Mouse (Mus musculus): ENCODE data around the gene T. TPM values are rescaled to one million over a fixed set of nuclear protein-coding genes. Genes with fewer than 3 reads are reported as not detected.
A peak's percentile ranks its signal among the peaks of the same experiment; 100 is the strongest.

The T gene
- total RNA-seq, 2 experiments from 2014 or later, result not detected

GRCm38 (mm10) chr17:8429896-8430295, 4.3 kb upstream of the T start:
- ATAC-seq (replicated peaks; ENCODE audit: low FRiP score, low TSS enrichment, poor library complexity, severe bottlenecking), result no peak

GRCm38 (mm10) chr17:8432179-8432800, 1.9 kb upstream of the T start:
- no peak for ATAC-seq (replicated peaks; ENCODE audit: low FRiP score, low TSS enrichment, poor library complexity, severe bottlenecking)

- ATAC-seq (replicated peaks; ENCODE audit: low FRiP score, low TSS enrichment, poor library complexity, severe bottlenecking), result no peak
Measured at GRCm38 (mm10) chr17:8433121-8433977, 874 bp upstream of the T start.

GRCm38 (mm10) chr17:8436184-8436583, 2.0 kb downstream of the T start:
- peak; percentile 49 for ATAC-seq (replicated peaks; ENCODE audit: low FRiP score, low TSS enrichment, poor library complexity, severe bottlenecking)

GRCm38 (mm10) chr17:8444062-8444461, 9.8 kb downstream of the T start:
- no peak for ATAC-seq (replicated peaks; ENCODE audit: low FRiP score, low TSS enrichment, poor library complexity, severe bottlenecking)

GRCm38 (mm10) chr17:8447676-8448192, 13.5 kb downstream of the T start:
- no peak for ATAC-seq (replicated peaks; ENCODE audit: low FRiP score, low TSS enrichment, poor library complexity, severe bottlenecking)

GRCm38 (mm10) chr17:8448324-8448723, 14.1 kb downstream of the T start:
- ATAC-seq (replicated peaks; ENCODE audit: low FRiP score, low TSS enrichment, poor library complexity, severe bottlenecking), result no peak

GRCm38 (mm10) chr17:8455196-8455595, 21.0 kb downstream of the T start:
- ATAC-seq (replicated peaks; ENCODE audit: low FRiP score, low TSS enrichment, poor library complexity, severe bottlenecking), result no peak

- no peak for ATAC-seq (replicated peaks; ENCODE audit: low FRiP score, low TSS enrichment, poor library complexity, severe bottlenecking)
Measured at GRCm38 (mm10) chr17:8455601-8456000, 21.4 kb downstream of the T start.

- ATAC-seq (replicated peaks; ENCODE audit: low FRiP score, low TSS enrichment, poor library complexity, severe bottlenecking), result no peak
Measured at GRCm38 (mm10) chr17:8456856-8457460, 22.7 kb downstream of the T start.

- ATAC-seq (replicated peaks; ENCODE audit: low FRiP score, low TSS enrichment, poor library complexity, severe bottlenecking), result 0 out of 2 replicates have a peak, but pooled peaks have one; percentile 51
Measured at GRCm38 (mm10) chr17:8461568-8461967, 27.3 kb downstream of the T start.

- peak; percentile 89 for ATAC-seq (replicated peaks; ENCODE audit: low FRiP score, low TSS enrichment, poor library complexity, severe bottlenecking)
Measured at GRCm38 (mm10) chr17:8463482-8464128, 29.4 kb downstream of the T start.

- no peak for ATAC-seq (replicated peaks; ENCODE audit: low FRiP score, low TSS enrichment, poor library complexity, severe bottlenecking)
Measured at GRCm38 (mm10) chr17:8467771-8468170, 33.5 kb downstream of the T start.

GRCm38 (mm10) chr17:8468716-8469344, 34.6 kb downstream of the T start:
- ATAC-seq (replicated peaks; ENCODE audit: low FRiP score, low TSS enrichment, poor library complexity, severe bottlenecking), result peak; percentile 96

GRCm38 (mm10) chr17:8478554-8478953, 44.3 kb downstream of the T start:
- no peak for ATAC-seq (replicated peaks; ENCODE audit: low FRiP score, low TSS enrichment, poor library complexity, severe bottlenecking)

- ATAC-seq (replicated peaks; ENCODE audit: low FRiP score, low TSS enrichment, poor library complexity, severe bottlenecking), result no peak
Measured at GRCm38 (mm10) chr17:8479493-8480128, 45.4 kb downstream of the T start.

- no peak for ATAC-seq (replicated peaks; ENCODE audit: low FRiP score, low TSS enrichment, poor library complexity, severe bottlenecking)
Measured at GRCm38 (mm10) chr17:8481797-8482196, 47.6 kb downstream of the T start.

GRCm38 (mm10) chr17:8482876-8483275, 48.7 kb downstream of the T start:
- ATAC-seq (replicated peaks; ENCODE audit: low FRiP score, low TSS enrichment, poor library complexity, severe bottlenecking), result no peak

GRCm38 (mm10) chr17:8484246-8484645, 50.0 kb downstream of the T start:
- ATAC-seq (replicated peaks; ENCODE audit: low FRiP score, low TSS enrichment, poor library complexity, severe bottlenecking), result no peak
